Mouse (Mus musculus): ENCODE results near the gene 4931429L15Rik. TPM values are rescaled to one million over a fixed set of nuclear protein-coding genes. Genes with fewer than 3 reads are reported as not detected.

The 4931429L15Rik gene
- polyA plus RNA-seq, 1 experiment = not detected

- DNase-seq = no peak
- 21% methylated on average over 7 of the region's 7 CpGs for WGBS
- TF ChIP-seq POLR2A (IDR thresholded peaks at IDR 0.05; ENCODE audit: borderline replicate concordance, insufficient read depth, low read length) = no peak
- TF ChIP-seq CTCF (IDR thresholded peaks at IDR 0.05; ENCODE audit: borderline replicate concordance, insufficient read depth, low read depth, low read length) = peak; percentile 48; the same call in 1 of the 2 replicates
- no peaks in the 10 kb centered on the region for H3K4me1 ChIP-seq (ENCODE audit: control insufficient read depth, insufficient read depth, low read length)
- no peaks in the 10 kb centered on the region for H3K27me3 ChIP-seq (ENCODE audit: control insufficient read depth, insufficient read depth, low read length)
- H3K4me3 ChIP-seq (replicated peaks; ENCODE audit: insufficient read depth, low read depth, low read length) = no peak overlapping the region
- H3K27ac ChIP-seq (ENCODE audit: insufficient read depth, low read length) = no peak overlapping the region
Measured at GRCm38 (mm10) chr9:46309121-46309520, 10.7 kb downstream of the 4931429L15Rik start.

- Histone ChIP-seq H3K27me3 (ENCODE audit: control insufficient read depth, insufficient read depth, low read length) (no peaks in the 10 kb centered on the region), H3K4me1 (ENCODE audit: control insufficient read depth, insufficient read depth, low read length) (no peaks in the 10 kb centered on the region), H3K4me3 (replicated peaks; ENCODE audit: insufficient read depth, low read depth, low read length) (no peak overlapping the region), H3K27ac (ENCODE audit: insufficient read depth, low read length) (no peak overlapping the region)
- TF ChIP-seq POLR2A (IDR thresholded peaks at IDR 0.05; ENCODE audit: borderline replicate concordance, insufficient read depth, low read length) (no peak), CTCF (IDR thresholded peaks at IDR 0.05; ENCODE audit: borderline replicate concordance, insufficient read depth, low read depth, low read length) (peak; percentile 95)
- WGBS = 11% methylated on average over 2 of the region's 2 CpGs
- peak; percentile 38 to 61 for DNase-seq
Measured at GRCm38 (mm10) chr9:46302142-46302541, 17.6 kb downstream of the 4931429L15Rik start.

- Histone ChIP-seq H3K4me1 (ENCODE audit: control insufficient read depth, insufficient read depth, low read length) (no peaks in the 10 kb centered on the region), H3K27ac (ENCODE audit: insufficient read depth, low read length) (no peak overlapping the region), H3K27me3 (ENCODE audit: control insufficient read depth, insufficient read depth, low read length) (no peaks in the 10 kb centered on the region), H3K4me3 (replicated peaks; ENCODE audit: insufficient read depth, low read depth, low read length) (no peak overlapping the region)
- no peak for TF ChIP-seq POLR2A (IDR thresholded peaks at IDR 0.05; ENCODE audit: borderline replicate concordance, insufficient read depth, low read length)
- no peak for TF ChIP-seq CTCF (IDR thresholded peaks at IDR 0.05; ENCODE audit: borderline replicate concordance, insufficient read depth, low read depth, low read length)
- WGBS = 90% methylated on average over 4 of the region's 4 CpGs
- DNase-seq = no peak
Measured at GRCm38 (mm10) chr9:46298381-46298780, 21.4 kb downstream of the 4931429L15Rik start.

- Histone ChIP-seq H3K4me1 (ENCODE audit: control insufficient read depth, insufficient read depth, low read length) (peaks cover 3% of the 10 kb centered on the region; the same call in 1 of the 2 replicates), H3K4me3 (replicated peaks; ENCODE audit: insufficient read depth, low read depth, low read length) (peak within 1 kb of the TSS; percentile 89), H3K27ac (ENCODE audit: insufficient read depth, low read length) (no peak within 1 kb of the TSS; the same call in 1 of the 2 replicates), H3K27me3 (ENCODE audit: control insufficient read depth, insufficient read depth, low read length) (no peaks in the 10 kb centered on the region)
- under 1% methylated on average over 55 of the region's 55 CpGs for WGBS
- DNase-seq = peak; percentile 89 to 95
- peak; percentile 82 for TF ChIP-seq POLR2A (IDR thresholded peaks at IDR 0.05; ENCODE audit: borderline replicate concordance, insufficient read depth, low read length)
- TF ChIP-seq CTCF (IDR thresholded peaks at IDR 0.05; ENCODE audit: borderline replicate concordance, insufficient read depth, low read depth, low read length) = peak; percentile 27; the same call in 1 of the 2 replicates
Measured at GRCm38 (mm10) chr9:46282631-46283436, 37.0 kb downstream of the 4931429L15Rik start, which contains the start of gene Bud13. Gene Bud13, plus strand, starts transcription at chr9:46283008.

- Histone ChIP-seq H3K27me3 (ENCODE audit: control insufficient read depth, insufficient read depth, low read length) (no peaks in the 10 kb centered on the region), H3K27ac (ENCODE audit: insufficient read depth, low read length) (no peak overlapping the region), H3K4me3 (replicated peaks; ENCODE audit: insufficient read depth, low read depth, low read length) (no peak overlapping the region), H3K4me1 (ENCODE audit: control insufficient read depth, insufficient read depth, low read length) (no peaks in the 10 kb centered on the region)
- 85% methylated on average over 9 of the region's 9 CpGs for WGBS
- DNase-seq = no peak
- TF ChIP-seq POLR2A (IDR thresholded peaks at IDR 0.05; ENCODE audit: borderline replicate concordance, insufficient read depth, low read length) (no peak), CTCF (IDR thresholded peaks at IDR 0.05; ENCODE audit: borderline replicate concordance, insufficient read depth, low read depth, low read length) (no peak)
Measured at GRCm38 (mm10) chr9:46274494-46274893, 45.3 kb downstream of the 4931429L15Rik start.

GRCm38 (mm10) chr9:46272677-46273454 lies 46.9 kb downstream of the 4931429L15Rik start, which contains the start of gene Zpr1:
Gene Zpr1, plus strand, starts transcription at chr9:46273064.
- Histone ChIP-seq H3K4me1 (ENCODE audit: control insufficient read depth, insufficient read depth, low read length) (no peaks in the 10 kb centered on the region), H3K4me3 (replicated peaks; ENCODE audit: insufficient read depth, low read depth, low read length) (peak within 1 kb of the TSS; percentile 75), H3K27ac (ENCODE audit: insufficient read depth, low read length) (no peak within 1 kb of the TSS), H3K27me3 (ENCODE audit: control insufficient read depth, insufficient read depth, low read length) (no peaks in the 10 kb centered on the region)
- DNase-seq = peak; percentile 87 to 89
- TF ChIP-seq POLR2A (IDR thresholded peaks at IDR 0.05; ENCODE audit: borderline replicate concordance, insufficient read depth, low read length) = peak; percentile 76; the same call in 1 of the 2 replicates
- peak; percentile 44; the same call in 1 of the 2 replicates for TF ChIP-seq CTCF (IDR thresholded peaks at IDR 0.05; ENCODE audit: borderline replicate concordance, insufficient read depth, low read depth, low read length)
- 4% methylated on average over 45 of the region's 45 CpGs for WGBS

- 83% methylated on average over 9 of the region's 9 CpGs for WGBS
- TF ChIP-seq CTCF (IDR thresholded peaks at IDR 0.05; ENCODE audit: borderline replicate concordance, insufficient read depth, low read depth, low read length) (no peak), POLR2A (IDR thresholded peaks at IDR 0.05; ENCODE audit: borderline replicate concordance, insufficient read depth, low read length) (no peak)
- Histone ChIP-seq H3K27me3 (ENCODE audit: control insufficient read depth, insufficient read depth, low read length) (no peaks in the 10 kb centered on the region), H3K4me3 (replicated peaks; ENCODE audit: insufficient read depth, low read depth, low read length) (no peak overlapping the region), H3K4me1 (ENCODE audit: control insufficient read depth, insufficient read depth, low read length) (no peaks in the 10 kb centered on the region), H3K27ac (ENCODE audit: insufficient read depth, low read length) (no peak overlapping the region)
- no peak for DNase-seq
Measured at GRCm38 (mm10) chr9:46272070-46272469, 47.7 kb downstream of the 4931429L15Rik start.
